Mouse (Mus musculus) forebrain, postnatal 0 days (tissue): ENCODE measurements around the gene Six5. TPM values are rescaled to one million over a fixed set of nuclear protein-coding genes. Genes with fewer than 3 reads are reported as not detected.

Experiments
- ATAC-seq: fragments of 200-750 bp; cut with Nextera tagmentation; 2 replicates; pipeline ENCODE4 v1.8.0; 2017; ENCODE audit warnings: mild to moderate bottlenecking, moderate library complexity
- DNase-seq: peaks from one replicate; pipeline ENCODE4 v3.0.0-alpha.2; 2015
- H3K27ac ChIP-seq: fragments of 300-500 bp; sonication (generic); 2 replicates; pipeline ENCODE4 v1.5.1; 2014; ENCODE audit warnings: low read depth, mild to moderate bottlenecking, antibody characterized with exemption, low read length, moderate library complexity, mixed read lengths
- H3K27me3 ChIP-seq: fragments of 300-500 bp; sonication (generic); 2 replicates; pipeline ENCODE4 v1.6.1; 2014; ENCODE audit warnings: mild to moderate bottlenecking, low read length, mixed read lengths; ENCODE audit not compliant: insufficient read depth
- H3K36me3 ChIP-seq: fragments of 300-500 bp; sonication (generic); 2 replicates; pipeline ENCODE4 v1.6.1; 2014; ENCODE audit warnings: mild to moderate bottlenecking, moderate library complexity; ENCODE audit not compliant: insufficient read depth
- H3K4me1 ChIP-seq: fragments of 300-500 bp; sonication (generic); 2 replicates; pipeline ENCODE4 v1.6.1; 2014; ENCODE audit warnings: antibody characterized with exemption; ENCODE audit not compliant: insufficient read depth
- H3K4me2 ChIP-seq: fragments of 300-500 bp; sonication (generic); 2 replicates; pipeline ENCODE4 v1.6.1; 2014; ENCODE audit warnings: low read depth, mild to moderate bottlenecking, moderate library complexity
- H3K4me3 ChIP-seq: fragments of 300-500 bp; sonication (generic); 2 replicates; pipeline ENCODE4 v1.5.1; 2014; ENCODE audit warnings: low read depth, low read length, mixed read lengths
- H3K9ac ChIP-seq: fragments of 300-500 bp; sonication (generic); 2 replicates; pipeline ENCODE4 v1.6.1; 2014; ENCODE audit warnings: mild to moderate bottlenecking
- H3K9me3 ChIP-seq: fragments of 300-500 bp; sonication (generic); 2 replicates; pipeline ENCODE4 v1.6.1; 2016; ENCODE audit warnings: low read length
- CTCF ChIP-seq: sonication (generic); IDR thresholded peaks from 2 replicates; pipeline ENCODE4 v1.5.1; 2016; ENCODE audit warnings: antibody characterized with exemption, control low read depth, low read depth
- WGBS: fragments of 180-500 bp; shearing (Covaris S2); extraction: QIAGEN DNeasy Blood & Tissue Kit; methylation state at CpG from one replicate; pipeline ENCODE4 v1.1.7; 2014; 5-methylcytosine and 5-hydroxymethylcytosine counted together
- polyA plus RNA-seq: library from polyadenylated mRNA; unstranded; fragments of >200 nt; fragmentation: Nextera tagmentation; extraction: Ambion mirVana; gene quantifications from 2 replicates; pipeline ENCODE4 v1.2.1, GENCODE M21; 2015
- total RNA-seq: library from RNA; depleted of rRNA; stranded (reverse); fragments of >200 nt; gene quantifications from 2 replicates; pipeline ENCODE4 v1.2.3, GENCODE M21; 2014

Six5 gene
- total and polyA plus RNA-seq, 2 experiments from 2014 or later, result 0.97 to 4.1 TPM

DNA sequence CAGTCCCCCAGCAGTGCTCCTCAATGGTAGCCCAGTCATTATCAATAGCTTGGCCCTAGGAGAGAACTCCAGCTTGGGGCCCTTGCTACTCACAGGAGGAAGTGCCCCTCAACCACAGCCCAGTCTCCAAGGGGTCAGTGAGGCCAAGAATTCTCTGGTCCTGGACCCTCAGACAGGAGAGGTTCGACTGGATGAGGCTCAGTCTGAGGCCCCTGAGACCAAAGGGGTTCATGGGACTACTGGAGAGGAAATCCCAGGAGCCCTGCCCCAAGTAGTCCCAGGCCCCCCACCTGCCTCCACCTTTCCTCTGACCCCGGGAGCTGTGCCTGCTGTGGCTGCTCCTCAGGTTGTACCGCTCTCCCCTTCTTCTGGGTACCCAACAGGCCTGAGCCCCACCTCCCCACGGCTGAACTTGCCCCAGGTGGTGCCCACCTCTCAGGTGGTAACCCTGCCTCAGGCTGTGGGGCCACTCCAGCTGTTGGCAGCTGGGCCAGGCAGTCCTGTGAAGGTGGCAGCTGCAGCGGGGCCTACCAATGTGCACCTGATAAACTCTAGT is 2.1 kb downstream of the Six5 start:
- H3K9ac ChIP-seq, result no peak overlapping the region
- peaks cover 11% of the 10 kb centered on the region for H3K4me1 ChIP-seq
- no peak for ATAC-seq

DNA sequence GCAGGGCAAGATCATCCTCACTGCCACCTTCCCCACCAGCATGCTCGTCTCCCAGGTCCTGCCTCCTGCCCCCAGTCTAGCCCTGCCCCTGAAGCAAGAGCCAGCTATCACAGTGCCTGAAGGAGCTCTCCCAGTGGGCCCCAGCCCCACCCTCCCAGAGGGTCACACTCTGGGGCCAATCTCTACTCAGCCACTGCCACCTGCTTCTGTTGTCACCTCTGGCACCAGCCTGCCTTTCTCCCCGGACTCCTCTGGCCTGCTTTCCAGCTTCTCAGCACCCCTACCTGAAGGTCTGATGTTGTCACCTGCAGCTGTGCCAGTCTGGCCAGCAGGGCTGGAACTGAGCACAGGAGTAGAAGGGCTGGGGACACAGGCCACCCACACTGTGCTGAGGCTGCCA is 2.8 kb downstream of the Six5 start:
- WGBS, result 82% methylated on average over 2 of the region's 2 CpGs

More for the DNA sequence above, 2.1 kb downstream of the Six5 start:
- H3K36me3 ChIP-seq, result peaks cover 7% of the 10 kb centered on the region; the same call in 1 of the 2 replicates
- H3K4me2 ChIP-seq, result 0 out of 2 replicates have a peak overlapping the region, but pooled peaks have one; percentile 98
- WGBS, result 63% methylated on average over 5 of the region's 5 CpGs
- no peak overlapping the region for H3K4me3 ChIP-seq
- H3K27me3 ChIP-seq, result no peaks in the 10 kb centered on the region; the same call in 1 of the 2 replicates
- DNase-seq, result no peak
- no peaks in the 10 kb centered on the region for H3K9me3 ChIP-seq
- H3K27ac ChIP-seq, result no peak overlapping the region
- no peak for TF ChIP-seq CTCF

DNA sequence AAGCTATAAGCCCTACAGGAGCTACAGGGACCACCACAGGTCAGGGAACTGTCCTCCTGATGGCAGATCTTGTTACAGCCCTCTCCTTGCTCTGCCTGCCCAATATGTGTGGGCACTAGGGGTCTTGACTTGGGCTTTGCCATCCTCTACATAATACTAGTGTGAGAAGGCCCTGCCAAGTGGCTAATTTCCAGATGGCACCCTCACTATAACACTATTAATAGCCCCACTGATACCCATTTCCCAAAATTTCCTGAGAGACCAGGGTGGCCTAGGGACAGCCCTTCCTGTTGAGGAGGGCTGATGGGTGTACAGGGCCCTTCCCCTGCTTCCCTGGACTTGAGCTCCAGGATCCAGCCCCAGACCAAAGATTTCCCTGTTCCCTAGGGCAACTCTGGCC is 3.5 kb downstream of the Six5 start:
- no peak overlapping the region for H3K9ac ChIP-seq
- H3K4me3 ChIP-seq, result no peak overlapping the region
- no peak for ATAC-seq
- H3K27ac ChIP-seq, result no peak overlapping the region
- no peaks in the 10 kb centered on the region; the same call in 1 of the 2 replicates for H3K27me3 ChIP-seq
- H3K4me1 ChIP-seq, result peaks cover 11% of the 10 kb centered on the region
- DNase-seq, result no peak
- H3K4me2 ChIP-seq, result no peak overlapping the region
- TF ChIP-seq CTCF, result no peak
- no peaks in the 10 kb centered on the region for H3K9me3 ChIP-seq
- 0 out of 2 replicates have a peak, but pooled peaks cover 2% of the 10 kb centered on the region for H3K36me3 ChIP-seq

More for the DNA sequence above, 2.8 kb downstream of the Six5 start:
- Histone ChIP-seq H3K36me3 (0 out of 2 replicates have a peak, but pooled peaks cover 2% of the 10 kb centered on the region), H3K9ac (no peak overlapping the region), H3K27me3 (no peaks in the 10 kb centered on the region; the same call in 1 of the 2 replicates), H3K9me3 (no peaks in the 10 kb centered on the region), H3K4me2 (no peak overlapping the region), H3K27ac (no peak overlapping the region), H3K4me3 (no peak overlapping the region), H3K4me1 (peaks cover 11% of the 10 kb centered on the region)
- no peak for DNase-seq
- TF ChIP-seq CTCF, result no peak
- no peak for ATAC-seq

DNA sequence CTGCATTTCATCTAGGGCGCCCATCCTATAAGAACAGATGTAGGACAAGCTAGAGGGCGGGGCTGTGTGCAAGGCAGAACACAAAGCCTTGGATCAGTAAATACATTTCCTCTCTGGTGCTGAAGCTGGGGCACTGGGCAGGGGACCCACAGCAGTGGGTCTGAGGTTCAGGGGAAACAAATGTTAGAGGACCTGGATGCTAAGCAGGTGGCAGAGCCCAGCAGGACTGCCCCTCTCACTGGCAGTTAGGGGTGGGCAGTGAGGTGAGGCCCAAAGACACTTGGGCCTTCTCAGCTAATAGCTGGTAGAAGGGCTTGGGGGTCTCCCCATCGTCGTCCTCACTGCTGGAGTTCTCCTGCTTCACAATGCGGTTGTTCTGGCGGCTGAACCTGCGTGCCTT is 4.4 kb downstream of the Six5 start:
- ATAC-seq (no peak), DNase-seq (no peak)
- Histone ChIP-seq H3K4me2 (no peak overlapping the region), H3K27ac (no peak overlapping the region), H3K4me3 (no peak overlapping the region), H3K36me3 (peaks cover 2% of the 10 kb centered on the region; the same call in 1 of the 2 replicates), H3K9ac (no peak overlapping the region), H3K27me3 (no peaks in the 10 kb centered on the region; the same call in 1 of the 2 replicates), H3K4me1 (peaks cover 4% of the 10 kb centered on the region), H3K9me3 (no peaks in the 10 kb centered on the region)
- 64% methylated on average over 7 of the region's 7 CpGs for WGBS
- no peak for TF ChIP-seq CTCF

DNA sequence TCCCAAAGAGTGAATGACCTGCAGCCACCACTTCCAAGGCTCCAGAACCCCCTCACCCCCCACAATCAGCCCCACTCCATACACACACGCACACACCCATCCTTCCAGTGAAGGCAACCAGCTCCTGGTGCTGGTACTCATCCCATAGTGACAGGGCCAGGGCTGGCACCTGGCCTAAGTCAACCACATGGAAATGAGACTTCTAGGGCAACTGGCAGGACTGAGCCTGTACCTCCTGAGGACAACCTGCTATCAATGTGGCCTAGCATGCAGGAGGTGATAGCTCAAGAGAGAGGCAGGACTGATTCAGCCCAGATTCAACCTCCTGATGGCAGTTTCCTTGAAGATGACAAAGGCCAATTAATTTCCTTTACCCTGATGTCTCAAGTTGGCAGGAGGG is 5.9 kb downstream of the Six5 start:
- Histone ChIP-seq H3K9ac (no peak overlapping the region), H3K4me3 (no peak overlapping the region), H3K4me1 (no peaks in the 10 kb centered on the region), H3K27ac (no peak overlapping the region), H3K4me2 (no peak overlapping the region), H3K27me3 (no peaks in the 10 kb centered on the region), H3K9me3 (no peaks in the 10 kb centered on the region), H3K36me3 (peaks cover 5% of the 10 kb centered on the region; the same call in 1 of the 2 replicates)
- DNase-seq (no peak), ATAC-seq (no peak)
- WGBS, result 82% methylated on average over 1 of the region's 1 CpGs
- TF ChIP-seq CTCF, result no peak

DNA sequence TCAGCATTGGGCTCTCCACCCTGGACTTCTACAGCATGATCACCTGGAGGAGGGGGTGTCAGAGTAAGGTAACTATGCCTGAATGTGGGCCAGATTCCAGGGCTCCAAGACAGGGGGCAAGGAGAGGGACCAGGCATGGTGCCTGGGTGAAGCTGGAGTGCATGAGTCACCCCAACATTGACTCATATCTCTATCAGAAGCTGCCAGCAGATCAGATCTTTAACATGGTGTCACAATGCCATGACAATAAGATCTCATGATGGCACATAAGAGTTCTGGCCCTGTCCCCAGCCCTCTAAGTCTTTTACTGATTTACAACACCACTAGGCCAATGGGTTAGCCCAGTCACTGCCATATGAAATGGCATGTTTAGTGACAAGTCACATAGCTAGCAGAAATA is 9.3 kb downstream of the Six5 start:
- ATAC-seq (no peak), DNase-seq (no peak)
- H3K36me3 ChIP-seq, result peaks cover 5% of the 10 kb centered on the region; the same call in 1 of the 2 replicates
- H3K27me3 ChIP-seq, result no peaks in the 10 kb centered on the region
- no peaks in the 10 kb centered on the region for H3K9me3 ChIP-seq
- TF ChIP-seq CTCF, result no peak
- H3K4me3 ChIP-seq, result no peak overlapping the region
- H3K27ac ChIP-seq, result no peak overlapping the region
- H3K9ac ChIP-seq, result no peak overlapping the region
- H3K4me2 ChIP-seq, result no peak overlapping the region
- H3K4me1 ChIP-seq, result no peaks in the 10 kb centered on the region

DNA sequence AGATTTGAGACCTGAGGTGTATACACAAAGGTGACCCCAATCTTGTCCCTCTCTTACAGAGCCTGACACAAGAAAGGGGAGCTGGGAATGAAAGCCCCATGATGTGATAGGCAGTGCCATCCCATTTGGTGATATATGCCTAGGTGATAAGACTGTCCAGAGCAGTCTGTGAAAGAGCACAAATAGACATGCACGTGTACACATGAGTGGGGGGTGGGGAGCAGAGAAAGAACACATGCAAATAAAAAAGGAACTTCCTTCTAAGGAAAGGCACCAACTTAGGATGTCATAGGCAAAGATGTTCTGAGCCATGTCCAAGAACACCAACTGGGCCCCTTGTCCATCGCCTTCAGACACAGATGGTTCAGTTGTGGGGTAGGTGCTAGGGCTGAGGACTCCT is 10.1 kb downstream of the Six5 start:
- Histone ChIP-seq H3K36me3 (peaks cover 5% of the 10 kb centered on the region; the same call in 1 of the 2 replicates), H3K27ac (no peak overlapping the region), H3K9me3 (no peaks in the 10 kb centered on the region), H3K27me3 (no peaks in the 10 kb centered on the region), H3K9ac (no peak overlapping the region), H3K4me2 (no peak overlapping the region), H3K4me1 (no peaks in the 10 kb centered on the region), H3K4me3 (no peak overlapping the region)
- DNase-seq (no peak), ATAC-seq (no peak)
- TF ChIP-seq CTCF, result no peak
- WGBS, result 77% methylated on average over 2 of the region's 2 CpGs
